Mouse (Mus musculus) yolk sac, embryonic 10.5 days (tissue): ENCODE data around the gene Rxrg.

Experiments
- DNase-seq: peaks from one replicate; pipeline ENCODE4 v3.0.0-alpha.2; 2017; ENCODE audit warnings: low spot score

Rxrg gene

DNA sequence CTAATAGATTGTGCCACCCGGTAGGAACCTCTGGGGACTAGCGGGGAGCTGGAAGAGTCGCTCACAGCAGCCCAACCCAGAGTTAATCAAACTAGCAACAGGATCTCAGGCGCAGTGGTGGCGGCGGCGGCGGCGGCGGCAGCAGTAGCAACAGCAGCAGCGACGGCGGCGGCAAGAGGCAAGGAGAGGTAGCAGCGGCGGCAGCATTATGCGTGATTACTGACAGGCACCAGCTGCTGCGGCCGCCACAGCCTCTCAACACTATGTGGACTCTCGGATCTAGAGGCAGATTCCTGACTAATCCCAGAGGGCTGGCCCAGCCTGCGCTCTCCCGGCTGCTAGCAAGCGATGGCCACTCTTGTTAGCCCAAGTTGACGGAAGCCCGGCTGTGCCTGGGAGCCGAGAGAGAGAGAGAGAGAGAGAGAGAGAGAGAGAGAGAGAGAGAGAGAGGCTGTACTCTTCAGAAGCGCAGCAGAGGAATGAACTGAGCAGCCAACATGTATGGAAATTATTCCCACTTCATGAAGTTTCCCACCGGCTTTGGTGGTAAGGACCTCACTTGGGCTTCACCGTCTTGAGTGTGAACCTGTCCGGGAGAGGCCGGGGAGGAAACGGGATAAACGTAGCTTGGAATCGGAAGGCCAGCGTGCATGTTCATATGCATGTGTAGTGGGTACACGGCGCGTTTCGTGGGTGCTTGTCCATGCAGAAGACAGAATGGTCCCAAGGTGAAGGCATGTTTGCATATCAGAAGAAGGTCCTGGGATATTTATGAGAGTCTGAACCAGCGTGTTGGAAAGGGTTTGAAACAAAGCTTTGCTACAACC is at the start of gene Rxrg:
Gene Rxrg, plus strand, starts transcription at position 130 of the 827 bp plus-strand sequence.
- peak; percentile 55 for DNase-seq

DNA sequence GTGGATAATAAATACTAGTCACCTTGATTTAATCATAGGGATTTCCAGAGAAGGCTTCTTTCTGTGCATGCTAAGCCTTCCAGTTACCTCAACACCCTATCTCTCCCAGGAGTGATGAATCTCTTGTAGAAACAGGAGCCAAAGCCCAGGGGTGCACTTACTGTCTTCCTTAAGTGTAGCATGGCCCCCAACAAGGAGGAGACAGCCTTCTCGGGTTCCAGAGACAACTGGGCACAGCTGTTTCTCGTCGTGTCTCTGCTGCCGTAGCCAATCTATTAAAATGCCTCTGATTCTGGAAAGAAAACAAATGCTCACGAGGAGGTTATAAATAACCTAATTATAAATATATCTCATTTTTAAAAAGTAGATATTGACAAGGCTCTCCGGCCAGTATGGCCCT is 48.9 kb upstream of the Rxrg start:
- no peak for DNase-seq

DNA sequence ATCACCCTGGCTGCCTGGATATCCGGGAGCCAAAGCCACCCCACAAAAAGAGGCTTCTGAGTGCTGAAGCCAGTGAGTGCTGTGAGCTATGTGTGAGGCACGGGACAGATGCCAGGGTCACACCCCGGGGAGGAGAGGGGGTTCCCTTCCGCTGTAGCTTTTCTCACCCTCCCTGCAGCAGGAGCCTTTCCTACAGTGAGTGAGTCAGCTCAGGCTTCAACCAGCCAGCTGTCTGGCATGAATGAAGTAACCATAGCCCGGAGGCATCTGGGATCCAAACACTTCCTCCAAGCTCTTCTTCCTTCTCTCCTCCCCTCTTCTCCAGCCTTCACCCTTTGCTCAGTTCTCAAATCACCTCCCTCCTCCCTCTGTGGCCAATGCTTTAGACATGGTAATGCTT is 46.6 kb upstream of the Rxrg start:
- DNase-seq, result no peak

DNA sequence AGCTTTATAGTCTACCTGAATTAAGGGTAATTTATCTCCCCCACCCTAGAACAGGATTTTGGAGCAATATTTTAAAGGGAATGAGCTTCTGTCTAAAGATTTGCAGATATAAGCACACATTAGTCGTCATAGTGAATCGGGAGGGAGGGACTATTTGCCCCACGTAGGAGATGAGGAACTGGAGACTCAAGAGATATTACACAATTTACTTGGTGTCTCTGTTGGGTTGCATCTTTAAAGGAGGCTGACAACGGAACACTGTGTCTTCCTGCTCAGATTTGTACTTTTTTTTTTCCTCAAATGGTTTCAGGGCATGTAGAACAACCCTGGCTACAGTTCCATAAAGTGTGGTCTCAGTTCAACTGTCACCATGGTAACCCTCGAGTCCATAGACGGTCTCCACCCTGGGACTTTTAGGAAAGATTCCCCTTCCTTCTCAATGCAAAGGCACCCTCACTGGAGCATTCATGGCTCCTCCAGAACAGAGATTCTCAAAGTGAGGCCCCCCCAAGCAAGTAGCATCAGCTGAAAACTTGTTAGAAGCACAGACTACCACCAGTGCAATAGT is 44.1 kb upstream of the Rxrg start:
- DNase-seq, result no peak

DNA sequence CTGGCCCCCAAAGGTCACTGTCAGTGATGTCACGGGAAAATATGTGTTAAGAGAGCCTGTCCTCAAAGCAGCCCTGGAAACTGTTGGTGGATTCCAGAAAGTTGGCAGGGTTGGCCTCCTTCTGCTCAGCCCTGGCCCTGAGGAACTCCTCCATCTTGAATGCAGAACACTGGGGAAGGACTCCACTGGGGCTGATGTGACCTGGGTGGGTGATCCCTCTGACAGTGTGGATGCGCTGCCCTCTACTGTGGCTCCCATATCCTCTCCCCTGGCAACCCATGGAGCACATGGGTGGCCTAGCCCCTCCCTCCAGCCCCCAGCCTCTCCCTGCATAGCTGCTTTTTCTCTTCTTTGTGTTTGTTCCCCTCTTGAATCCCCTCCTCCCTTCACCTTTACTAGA is 31.6 kb upstream of the Rxrg start:
- DNase-seq, result no peak

DNA sequence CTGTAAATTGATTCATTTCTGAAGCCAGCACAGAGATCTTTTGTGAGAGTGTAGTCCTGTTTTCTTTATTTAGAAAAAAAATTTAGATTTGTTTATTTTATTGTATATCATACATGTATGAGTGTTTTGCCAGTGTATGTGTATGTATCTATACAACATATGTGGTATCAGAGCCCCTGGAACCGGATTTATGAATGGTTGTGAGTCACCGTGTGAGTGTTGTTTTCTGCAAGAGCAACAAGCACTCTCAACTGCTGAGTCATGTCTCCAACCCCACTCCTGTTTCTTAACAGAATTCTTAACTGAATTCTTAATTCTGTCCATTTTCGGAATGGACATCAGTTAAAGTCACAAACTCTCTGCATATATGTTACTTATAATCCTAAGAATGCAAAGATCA is 19.1 kb upstream of the Rxrg start:
- DNase-seq, result no peak

DNA sequence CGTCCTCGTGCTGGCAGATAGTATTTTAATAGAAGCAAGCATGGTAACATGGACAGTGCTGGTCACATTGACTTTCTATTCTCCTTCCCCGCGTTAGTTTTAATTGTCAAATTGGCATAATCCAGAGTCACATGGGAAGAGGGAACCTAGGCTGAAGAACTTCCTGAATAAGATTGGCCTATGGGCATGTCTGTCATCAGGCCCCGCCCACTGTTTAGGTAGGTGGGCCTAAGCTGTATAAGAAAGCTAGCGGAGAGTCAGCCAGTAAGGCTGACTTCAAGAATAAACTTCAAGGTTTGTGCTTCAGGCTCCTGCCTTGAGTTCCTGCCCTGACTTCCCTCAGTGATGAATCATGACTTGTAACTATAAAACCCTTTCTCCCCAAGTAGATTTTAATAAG is 15.0 kb upstream of the Rxrg start:
- DNase-seq, result no peak

DNA sequence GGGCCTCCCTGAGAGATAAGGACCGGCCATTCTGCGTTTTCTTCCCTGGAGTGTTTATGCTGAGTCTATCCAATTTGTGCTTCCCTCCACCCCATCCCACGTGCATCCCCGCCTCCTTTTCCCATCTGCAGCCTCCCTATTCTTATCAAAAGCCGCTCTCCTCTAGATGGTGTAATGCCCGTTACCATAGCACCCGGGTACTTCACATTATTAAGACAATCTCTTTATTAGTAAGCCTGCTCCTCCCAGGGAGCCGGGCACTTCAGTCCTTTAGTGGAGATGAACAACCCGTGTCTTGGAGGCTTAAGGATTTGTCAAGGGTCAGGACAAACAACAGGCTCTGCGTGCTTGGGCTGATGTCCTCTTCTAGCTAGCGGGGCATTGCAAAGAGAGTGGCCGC is 14.3 kb upstream of the Rxrg start:
- no peak for DNase-seq

DNA sequence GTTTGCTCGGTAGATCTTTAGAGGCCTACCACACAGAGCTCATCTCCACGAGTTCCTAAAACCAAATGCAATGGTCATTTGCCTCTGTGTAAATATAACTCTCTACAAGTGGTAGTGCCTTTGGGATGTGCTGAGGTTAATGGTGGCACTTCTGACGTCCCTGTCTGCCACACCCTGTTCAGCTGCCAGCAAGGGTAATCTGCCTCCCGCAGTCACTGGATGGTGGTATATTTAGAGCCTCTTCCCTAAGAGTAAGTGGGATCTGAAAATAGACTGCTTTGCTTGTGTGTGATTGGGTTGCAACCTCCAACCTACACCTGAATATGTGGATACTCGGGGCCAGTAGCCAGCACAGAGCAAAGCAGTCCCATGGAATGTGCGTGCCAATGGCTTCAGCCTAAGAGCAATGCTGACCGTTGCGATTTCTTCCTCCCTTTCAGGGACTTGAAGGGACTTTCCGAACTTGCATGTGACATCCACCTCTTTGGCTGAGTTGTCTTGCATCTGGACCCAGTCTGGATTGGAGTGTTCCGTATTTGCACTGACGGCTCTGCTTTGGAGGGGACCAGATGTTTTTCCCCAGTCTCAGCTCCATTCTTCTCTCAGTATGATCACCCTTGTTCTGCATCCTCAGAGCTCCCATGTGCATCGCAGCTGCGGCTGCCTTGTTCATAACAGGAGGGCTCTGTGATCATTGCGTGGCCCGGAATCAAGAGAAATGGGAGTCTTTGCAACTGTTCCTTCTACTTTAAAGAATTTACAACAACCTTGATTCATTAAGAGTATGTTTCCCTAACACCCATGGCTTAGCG is 9.2 kb upstream of the Rxrg start:
- DNase-seq, result no peak

DNA sequence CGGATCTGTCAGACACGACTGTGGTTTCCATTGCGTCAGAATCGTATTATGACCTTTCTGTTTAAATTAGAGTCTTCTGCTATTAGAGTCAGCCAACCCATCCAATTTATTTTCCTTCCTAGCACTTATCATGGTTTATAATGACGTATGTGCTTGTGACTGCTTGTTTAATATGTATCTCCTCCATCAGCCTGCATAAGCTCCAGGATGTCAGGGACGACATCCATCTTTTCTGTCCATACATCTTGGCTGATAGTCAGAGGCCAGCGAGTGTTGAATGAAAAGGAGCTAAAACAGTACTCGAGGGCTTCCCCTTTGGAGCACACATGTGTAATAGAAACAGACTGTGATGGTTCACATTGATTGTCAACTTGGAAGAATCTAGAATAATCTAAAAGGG is 6.0 kb upstream of the Rxrg start:
- DNase-seq, result no peak

DNA sequence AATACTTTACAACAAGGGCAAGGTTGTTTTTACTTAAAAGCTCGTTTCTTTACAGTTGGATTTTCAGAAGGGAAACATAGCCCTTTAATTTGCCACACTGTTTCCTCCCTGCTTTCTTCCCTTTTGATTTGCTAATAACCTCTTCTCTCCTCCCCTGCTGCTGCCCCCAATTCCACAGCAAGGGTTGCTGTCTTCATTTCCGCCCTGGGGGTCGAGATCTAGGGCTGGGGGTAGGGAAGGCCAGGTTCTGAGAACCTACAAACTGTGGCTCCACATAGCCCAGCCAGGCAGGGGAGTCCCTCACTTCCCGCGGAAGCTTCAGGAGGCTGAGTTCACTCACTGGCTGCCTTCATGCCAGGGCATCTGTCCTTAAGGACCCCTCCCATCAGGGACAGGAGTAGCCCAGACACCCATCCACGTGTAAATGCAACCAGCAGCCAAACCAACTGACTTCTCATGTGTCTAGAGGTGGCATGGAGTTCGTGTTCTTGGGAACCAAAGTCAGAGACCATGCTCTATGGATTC is 1.1 kb downstream of the Rxrg start:
- no peak for DNase-seq

DNA sequence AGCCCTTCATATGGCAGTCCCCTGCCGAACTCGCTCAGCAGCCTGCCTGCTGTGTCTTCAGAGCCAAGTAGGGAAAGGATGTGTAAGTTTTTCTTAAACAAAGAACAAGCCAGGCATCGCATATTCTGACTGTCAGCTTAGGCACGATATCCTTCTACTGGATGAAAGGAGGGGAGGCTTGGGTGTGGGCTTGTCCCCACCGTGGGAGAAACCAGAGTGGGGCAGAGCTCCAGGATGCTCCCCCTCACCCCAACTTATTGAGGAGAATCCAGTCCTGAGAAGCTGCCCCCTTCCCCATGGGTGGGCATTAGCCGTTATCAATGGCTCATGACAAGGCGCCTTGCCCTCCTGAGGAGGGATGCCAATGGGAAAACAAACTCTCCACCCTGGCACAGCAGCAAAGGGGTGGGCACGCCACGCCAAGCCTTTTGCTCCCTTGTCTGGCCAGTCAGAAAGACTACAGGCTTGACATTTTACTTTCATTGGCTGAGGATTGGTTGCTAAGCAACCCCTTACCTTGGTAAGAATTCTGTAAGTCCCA is 10.1 kb downstream of the Rxrg start:
- no peak for DNase-seq

DNA sequence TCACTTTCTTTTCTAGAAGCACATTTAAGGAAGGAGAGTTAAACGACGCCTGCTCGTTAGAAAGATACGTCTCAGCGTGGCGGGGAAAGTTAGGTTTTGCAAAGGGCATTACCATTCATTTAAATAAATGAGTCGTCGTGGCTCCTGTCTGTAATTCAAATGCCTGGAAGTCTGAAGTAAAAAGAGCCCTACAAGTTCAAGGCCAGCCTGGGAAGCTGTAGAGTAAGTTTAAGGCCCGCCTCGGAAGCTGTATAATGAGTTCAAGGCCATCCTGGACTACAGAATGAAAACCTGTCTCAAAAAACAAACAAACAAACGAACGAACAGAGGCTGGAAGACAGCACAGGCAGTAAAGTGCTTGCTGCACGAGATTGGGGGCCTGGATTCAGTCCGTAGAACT is 18.9 kb downstream of the Rxrg start:
- no peak for DNase-seq

DNA sequence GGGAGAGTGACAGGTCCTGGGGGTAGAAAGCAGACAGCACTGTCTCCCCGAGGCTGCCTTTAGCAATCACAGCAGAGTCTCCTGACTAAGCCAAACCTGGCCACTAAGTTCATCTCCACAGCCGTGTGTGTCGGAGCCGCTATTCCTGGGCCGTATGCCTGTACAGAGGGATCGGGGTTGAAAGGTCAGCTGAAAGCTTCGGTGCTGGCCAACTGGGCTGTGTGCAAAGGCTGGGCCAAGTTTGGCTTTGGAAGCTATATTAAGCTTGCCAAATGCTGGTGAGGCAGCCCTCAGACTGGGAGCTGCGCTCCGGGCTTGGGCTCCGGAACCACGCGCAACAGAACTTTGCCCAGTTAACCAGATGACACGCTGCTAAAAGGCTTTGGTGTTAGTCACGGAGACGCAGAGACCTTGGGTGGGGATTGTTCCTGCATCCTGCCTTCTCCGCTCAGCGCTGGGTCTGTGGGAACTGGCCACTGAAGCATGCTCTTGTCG is 19.9 kb downstream of the Rxrg start:
- DNase-seq, result no peak

DNA sequence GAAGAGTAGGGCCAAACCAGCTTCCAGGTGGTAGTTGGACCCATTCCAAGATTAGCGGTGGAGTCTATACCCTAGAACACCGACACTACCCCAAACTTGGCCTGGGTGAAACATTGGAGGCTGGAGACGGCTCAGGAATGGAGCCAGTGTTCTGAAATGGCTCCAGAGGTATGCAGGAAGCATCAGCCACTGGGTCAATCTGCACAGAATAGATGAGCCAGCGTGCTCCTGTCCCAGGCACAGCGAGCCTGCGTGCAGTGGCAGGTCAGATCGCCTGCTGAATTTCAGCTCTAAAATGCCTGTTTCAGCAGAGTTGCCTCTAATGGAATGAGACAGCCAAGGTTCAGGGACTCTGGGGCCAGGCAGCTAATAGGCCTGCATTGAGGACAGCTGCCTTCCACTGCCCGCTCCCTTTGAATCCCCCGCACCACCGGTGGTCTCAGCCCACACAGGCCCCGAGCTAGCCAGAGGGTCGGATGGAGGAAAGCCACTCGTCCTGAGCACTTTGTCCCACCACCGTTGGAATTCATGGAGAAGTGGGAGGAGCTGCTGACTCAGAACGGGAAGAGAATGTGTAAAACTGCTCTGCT is 22.1 kb downstream of the Rxrg start:
- DNase-seq, result no peak

DNA sequence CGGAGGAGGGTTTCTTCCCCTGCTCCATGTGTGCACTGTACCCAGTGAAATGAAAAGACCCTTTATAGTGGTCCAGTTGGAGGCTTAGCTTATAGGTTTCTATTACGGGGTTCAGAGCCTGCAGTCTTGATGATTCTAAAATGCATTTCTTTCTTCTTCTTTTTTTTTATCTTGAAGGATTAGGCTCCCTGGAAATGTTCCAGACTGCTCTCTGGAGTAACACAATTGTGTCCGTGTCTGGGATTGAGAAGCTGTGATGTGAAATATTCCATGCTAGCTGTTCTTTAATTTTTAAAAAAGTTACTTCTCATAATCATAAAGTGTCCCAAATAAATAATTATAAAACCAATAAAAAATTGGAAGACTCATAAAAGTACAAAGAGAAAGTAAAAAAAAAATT is 26.9 kb downstream of the Rxrg start:
- no peak for DNase-seq

DNA sequence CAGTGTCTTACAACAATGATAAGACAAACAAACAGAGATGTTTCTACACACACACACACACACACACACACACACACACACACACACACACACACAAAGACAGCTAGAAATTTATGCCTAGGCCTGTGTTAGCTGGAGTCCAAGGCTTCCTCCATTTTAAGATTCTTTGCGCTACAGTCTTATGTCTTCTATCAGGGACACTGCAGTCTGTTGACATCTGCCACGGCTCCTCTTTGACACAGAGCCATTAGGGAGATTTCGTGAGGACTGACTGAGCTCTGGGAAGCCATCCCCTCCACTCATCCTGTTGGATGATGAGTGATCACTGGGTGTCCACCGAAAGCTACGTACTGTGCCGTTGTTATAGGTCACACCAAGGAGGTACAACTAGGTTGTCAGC is 33.6 kb downstream of the Rxrg start:
- no peak for DNase-seq

DNA sequence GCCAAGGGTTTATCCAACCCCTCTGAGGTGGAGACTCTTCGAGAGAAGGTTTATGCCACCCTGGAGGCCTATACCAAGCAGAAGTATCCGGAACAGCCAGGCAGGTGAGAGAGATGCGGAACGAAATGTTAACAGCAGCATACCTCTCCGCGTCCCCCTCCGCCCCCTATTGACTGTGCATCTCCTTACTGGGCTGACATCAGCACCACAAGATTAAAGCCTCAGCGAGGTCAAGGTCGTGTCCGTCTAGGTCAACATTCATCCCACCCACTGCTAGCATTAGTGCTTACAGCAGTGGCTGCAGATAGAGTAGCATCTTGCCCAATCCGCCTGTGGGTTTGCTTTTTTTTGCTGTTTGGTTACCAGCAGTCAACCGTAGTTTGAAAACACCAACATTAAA is 37.5 kb downstream of the Rxrg start:
- no peak for DNase-seq

DNA sequence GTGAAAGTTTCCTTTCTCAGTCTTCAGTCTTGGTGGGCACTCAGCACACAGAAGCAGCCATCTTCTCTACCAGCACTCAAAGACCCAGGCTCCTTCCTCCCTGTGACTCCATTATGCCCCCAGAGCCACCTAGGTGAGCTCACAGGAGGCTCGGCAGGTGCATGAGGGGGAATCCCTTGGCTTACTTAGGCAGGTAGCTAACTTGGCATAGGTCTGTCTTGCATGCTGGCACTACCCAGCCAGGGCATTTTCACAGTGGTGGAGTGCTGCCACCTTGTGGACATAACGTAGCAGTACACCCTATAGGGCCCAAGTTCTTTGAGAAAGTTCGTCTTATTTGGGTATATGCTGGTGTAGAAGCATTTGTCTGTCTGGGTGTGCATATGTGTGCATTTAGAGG is 38.8 kb downstream of the Rxrg start:
- DNase-seq, result peak; percentile 30

DNA sequence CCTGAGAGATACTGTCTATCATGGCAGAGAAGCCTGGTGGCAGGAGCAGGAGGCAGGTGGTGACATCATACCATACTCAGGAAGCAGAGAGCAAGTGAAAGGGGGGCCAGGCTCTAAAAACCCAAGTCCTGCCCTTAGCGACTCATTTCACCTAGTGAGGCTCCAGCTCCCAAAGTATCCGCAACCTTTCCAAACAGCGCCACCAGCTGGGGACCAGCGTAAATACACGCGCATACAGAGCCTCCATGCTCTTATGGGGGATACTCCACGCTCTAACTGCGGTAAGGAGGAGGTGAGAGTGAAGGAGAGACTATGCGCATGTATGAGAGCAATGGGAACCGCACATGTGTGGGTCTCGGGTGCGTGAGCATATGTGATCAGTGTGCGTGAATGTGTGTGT is 39.9 kb downstream of the Rxrg start:
- DNase-seq, result no peak

DNA sequence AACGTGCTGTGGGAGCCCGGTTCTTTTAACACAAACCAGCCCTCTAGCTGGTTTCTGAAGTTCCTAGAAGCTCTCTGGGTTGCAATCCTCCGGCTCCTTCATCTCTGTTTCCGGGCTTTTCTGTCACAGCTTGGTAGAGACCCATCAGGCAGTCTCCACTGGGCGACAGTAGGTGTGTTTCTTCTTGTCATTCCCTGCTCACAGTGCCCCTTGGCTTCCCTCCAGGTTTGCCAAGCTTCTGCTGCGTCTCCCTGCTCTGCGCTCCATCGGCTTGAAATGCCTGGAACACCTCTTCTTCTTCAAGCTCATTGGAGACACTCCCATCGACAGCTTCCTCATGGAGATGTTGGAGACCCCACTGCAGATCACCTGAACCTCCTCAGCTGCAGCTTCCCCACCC is 40.7 kb downstream of the Rxrg start:
- DNase-seq, result no peak
